Mouse (Mus musculus): Measurements from ENCODE around the gene Zkscan6. TPM values are rescaled to one million over a fixed set of nuclear protein-coding genes. Genes with fewer than 3 reads are reported as not detected.

Zkscan6 gene
- 23.0 TPM for total RNA-seq (2023)

DNA sequence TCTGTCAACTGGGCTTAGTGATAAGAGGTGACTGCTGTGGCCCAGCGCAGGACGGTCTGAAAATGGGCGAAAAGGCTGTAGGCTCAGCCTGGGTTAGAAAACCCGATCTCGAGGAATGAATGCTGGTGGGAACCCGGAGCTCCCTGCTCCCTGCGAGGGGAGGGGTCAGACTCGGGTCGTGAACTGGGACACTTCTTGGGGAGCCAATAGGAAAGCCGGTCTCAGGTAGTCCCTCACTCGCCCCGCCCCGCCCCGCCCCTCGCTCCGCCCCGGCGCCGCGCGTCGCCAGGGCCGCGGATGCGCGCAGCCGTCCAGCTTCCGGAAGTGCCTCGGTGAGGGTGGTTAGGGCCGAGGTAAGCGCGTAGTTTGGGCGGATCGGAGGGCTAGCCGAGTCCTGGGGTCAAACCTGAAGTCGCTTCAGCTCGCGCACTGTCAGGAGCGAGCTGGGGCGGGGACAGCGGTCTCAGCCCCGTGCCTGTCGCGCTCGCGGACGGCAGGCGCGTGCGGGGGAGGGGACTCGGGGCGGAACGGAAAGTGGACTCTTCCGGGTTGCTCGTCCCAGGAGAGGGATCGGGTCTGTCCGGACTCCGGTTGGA lies at the start of gene Zkscan6:
Gene Zkscan6, plus strand, starts transcription at position 267 of the 596 bp plus-strand sequence.

DNA sequence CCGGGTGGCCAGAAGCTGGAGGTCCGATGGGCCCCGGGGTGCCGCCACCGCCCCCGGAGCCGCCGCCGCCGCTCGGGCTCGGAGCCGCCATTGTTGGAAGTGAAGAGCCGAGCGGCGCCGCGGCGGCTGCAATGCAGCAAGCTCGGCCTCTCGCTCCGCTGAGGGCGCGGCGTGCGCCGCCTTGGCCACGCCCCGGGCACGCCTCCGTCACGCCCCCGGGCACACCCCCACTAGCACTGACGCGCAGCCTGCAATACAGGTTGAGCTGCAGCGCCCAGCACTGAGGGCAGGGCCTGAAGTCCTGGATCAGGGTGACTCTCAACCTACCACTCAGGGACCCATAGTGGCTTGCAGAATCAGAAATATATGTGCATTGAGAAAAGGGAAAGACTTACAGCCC lies 18.8 kb upstream of the Zkscan6 start, which contains the start of gene Map2k4:
Gene Map2k4, minus strand, starts transcription at position 144 of the 400 bp plus-strand sequence.

Other genes starting within 250 kb of the Zkscan6 start
- 48.1 TPM for gene Map2k4, start 18.9 kb upstream of the Zkscan6 start, total RNA-seq (2023)